Mouse (Mus musculus) leukemia stem cell, adult 10-12 weeks (primary cell): Measurements from ENCODE around the gene Utp14b. TPM values are rescaled to one million over a fixed set of nuclear protein-coding genes. Genes with fewer than 3 reads are reported as not detected.

ENCODE experiments used
- polyA plus RNA-seq: library from polyadenylated mRNA; stranded (reverse); fragments of >175 nt; gene quantifications from 2 replicates; pipeline ENCODE4 v1.2.3, GENCODE M21; 2012; ENCODE audit warnings: low replicate concordance

Utp14b gene
- polyA plus RNA-seq: 0.11 and 0.16 TPM in 2 replicates

DNA sequence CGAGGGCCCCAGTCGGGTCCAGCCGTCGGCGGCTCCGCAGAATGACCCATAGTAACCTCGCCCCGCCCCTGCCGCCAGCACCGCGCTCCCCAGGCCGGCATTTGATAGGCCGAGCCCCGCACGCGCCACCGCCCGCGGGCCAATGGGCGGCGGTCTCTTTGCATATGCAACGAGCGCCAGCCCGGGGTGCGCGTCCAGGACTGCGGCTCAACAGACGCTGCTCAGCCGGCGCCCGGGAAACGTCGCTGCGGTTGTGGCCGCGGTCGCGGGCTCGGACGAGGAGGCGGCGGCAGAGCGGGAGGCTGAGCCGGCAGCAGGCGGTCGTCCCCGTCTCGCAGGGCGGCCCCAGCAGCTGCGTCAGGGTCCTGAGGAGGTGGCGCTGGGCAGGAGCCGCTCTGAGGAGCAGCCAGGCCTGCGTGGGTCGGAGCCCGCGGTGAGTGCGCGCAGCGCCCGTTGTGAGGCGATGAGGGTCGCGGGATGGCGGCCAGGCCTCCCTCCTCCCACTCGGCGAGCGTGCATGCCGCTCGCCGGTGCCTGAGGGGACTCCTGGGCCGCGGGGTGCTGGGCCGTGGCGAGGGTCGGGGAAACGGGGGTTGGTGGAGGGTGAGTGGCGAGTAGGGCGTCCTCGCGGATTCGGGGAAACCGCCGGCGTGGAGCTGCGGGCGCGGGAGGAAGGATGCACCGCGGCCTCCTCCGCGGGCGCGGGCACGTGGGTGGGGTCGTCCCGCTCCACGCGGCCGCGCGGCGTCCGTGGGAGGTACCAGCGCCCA, at the start of gene Utp14b, which contains the start of gene Acsl3:
TSS of gene Utp14b (plus strand) at position 368 of the 770 bp plus-strand sequence.
TSS of gene Acsl3 (plus strand) at position 155 of the 770 bp plus-strand sequence.

Other genes starting within 250 kb of the Utp14b start
- 2.1 and 10.1 TPM in 2 replicates for gene Farsb, start 169.1 kb upstream of the Utp14b start, polyA plus RNA-seq
- gene Mogat1, start 147.0 kb upstream of the Utp14b start, polyA plus RNA-seq: not detected in 2 replicates
- 0.06 TPM in 1 of 2 replicates, not detected in the other for gene BC035947, start 145.9 kb upstream of the Utp14b start, polyA plus RNA-seq
- gene Acsl3, start 213 bp upstream of the Utp14b start, polyA plus RNA-seq: 1.9 and 2.9 TPM in 2 replicates
- not detected in 2 replicates for gene Kcne4, start 158.7 kb downstream of the Utp14b start, polyA plus RNA-seq